Mouse (Mus musculus) retina, adult 2 months (tissue): ENCODE measurements around the gene Lcmt1.

Experiments
- DNase-seq: peaks from one replicate; pipeline ENCODE4 v3.0.0-alpha.2; 2012; ENCODE audit warnings: low read depth, low spot score

Lcmt1 gene

GRCm38 (mm10) chr7:123398828-123399227 is 29.2 kb downstream of the Lcmt1 start:
- DNase-seq: no peak

GRCm38 (mm10) chr7:123399286-123399685 is 29.7 kb downstream of the Lcmt1 start:
- DNase-seq: no peak

- DNase-seq: no peak
These were observed 31.5 kb downstream of the Lcmt1 start for GRCm38 (mm10) chr7:123401121-123401520.

- DNase-seq: no peak
These were observed 34.6 kb downstream of the Lcmt1 start for GRCm38 (mm10) chr7:123404198-123404597.

- DNase-seq: no peak
These were observed 36.0 kb downstream of the Lcmt1 start for GRCm38 (mm10) chr7:123405619-123406018.

- DNase-seq: no peak
These were observed 37.4 kb downstream of the Lcmt1 start for GRCm38 (mm10) chr7:123406988-123407387.

GRCm38 (mm10) chr7:123410502-123410901 is 40.9 kb downstream of the Lcmt1 start:
- DNase-seq: no peak

GRCm38 (mm10) chr7:123411109-123411508 is 41.5 kb downstream of the Lcmt1 start:
- no peak for DNase-seq

- DNase-seq: no peak
These were observed 42.6 kb downstream of the Lcmt1 start for GRCm38 (mm10) chr7:123412143-123412542.

- DNase-seq: no peak
These were observed 47.2 kb downstream of the Lcmt1 start for GRCm38 (mm10) chr7:123416803-123417202.

GRCm38 (mm10) chr7:123417661-123418060 is 48.1 kb downstream of the Lcmt1 start:
- DNase-seq: no peak

GRCm38 (mm10) chr7:123419984-123420383 is 50.4 kb downstream of the Lcmt1 start:
- DNase-seq: no peak

- DNase-seq: no peak
These were observed 52.4 kb downstream of the Lcmt1 start for GRCm38 (mm10) chr7:123421958-123422357.

GRCm38 (mm10) chr7:123424281-123424680 is 54.7 kb downstream of the Lcmt1 start:
- DNase-seq: no peak

- DNase-seq: no peak
These were observed 55.7 kb downstream of the Lcmt1 start for GRCm38 (mm10) chr7:123425134-123425757.

- DNase-seq: no peak
These were observed 60.2 kb downstream of the Lcmt1 start for GRCm38 (mm10) chr7:123429624-123430410.

- no peak for DNase-seq
These were observed 60.8 kb downstream of the Lcmt1 start for GRCm38 (mm10) chr7:123430411-123430705.

GRCm38 (mm10) chr7:123431206-123431605 is 61.6 kb downstream of the Lcmt1 start:
- no peak for DNase-seq

GRCm38 (mm10) chr7:123442079-123442478 is 72.5 kb downstream of the Lcmt1 start:
- DNase-seq: no peak

GRCm38 (mm10) chr7:123448794-123449193 is 79.2 kb downstream of the Lcmt1 start:
- DNase-seq: no peak

GRCm38 (mm10) chr7:123449676-123450075 is 80.1 kb downstream of the Lcmt1 start:
- DNase-seq: no peak

- no peak for DNase-seq
These were observed 80.9 kb downstream of the Lcmt1 start for GRCm38 (mm10) chr7:123450515-123450914.

GRCm38 (mm10) chr7:123452551-123452950 is 83.0 kb downstream of the Lcmt1 start:
- no peak for DNase-seq
